Mouse (Mus musculus) heart, embryonic 14.5 days (tissue): ENCODE measurements at regions not wholly inside any gene's neighbourhood (a gene's known extent, or its start where the extent isn't known, plus 50 kb on each side); places are given as distances from the start of the nearest gene placed in this dataset.

Experiments
- ATAC-seq: fragments of 200-750 bp; cut with Nextera tagmentation; 2 replicates; pipeline ENCODE4 v1.8.0; 2017; ENCODE audit warnings: low read depth, moderate TSS enrichment; ENCODE audit not compliant: insufficient number of reproducible peaks, insufficient read depth, low FRiP score
- H3K27ac ChIP-seq, 2 experiments: fragments of 200-500 bp in 1 of 2; fragments of 300-500 bp in 1 of 2; sonication (generic) in 1 of 2; replicated peaks in 1 of 2; 2 replicates each; pipeline ENCODE4 v1.5.1; 2012 to 2014; ENCODE audit warnings: low read depth in 2 of 2, low read length in 2 of 2, control low read depth in 1 of 2, mild to moderate bottlenecking in 1 of 2, mixed read lengths in 1 of 2; ENCODE audit not compliant: control insufficient read depth in 1 of 2, insufficient read depth in 1 of 2
- H3K27me3 ChIP-seq: fragments of 300-500 bp; sonication (generic); 2 replicates; pipeline ENCODE4 v1.6.1; 2014; ENCODE audit warnings: mild to moderate bottlenecking, low read length, control low read depth; ENCODE audit not compliant: control insufficient read depth, insufficient read depth
- H3K36me3 ChIP-seq: fragments of 300-500 bp; sonication (generic); 2 replicates; pipeline ENCODE4 v1.6.1; 2014; ENCODE audit warnings: mild to moderate bottlenecking, control low read depth, low read length, mixed read lengths; ENCODE audit not compliant: control insufficient read depth, insufficient read depth
- H3K4me1 ChIP-seq, 2 experiments: fragments of 200-500 bp in 1 of 2; fragments of 300-500 bp in 1 of 2; sonication (generic) in 1 of 2; 2 replicates each; pipeline ENCODE4 v1.6.1; 2012 to 2014; ENCODE audit warnings: low read length in 2 of 2, control low read depth in 1 of 2, mixed read lengths in 1 of 2; ENCODE audit not compliant: control insufficient read depth in 2 of 2, insufficient read depth in 2 of 2
- H3K4me2 ChIP-seq: fragments of 300-500 bp; sonication (generic); 2 replicates; pipeline ENCODE4 v1.6.1; 2014; ENCODE audit warnings: mild to moderate bottlenecking, low read length
- H3K4me3 ChIP-seq, 2 experiments: fragments of 200-500 bp in 1 of 2; fragments of 300-500 bp in 1 of 2; sonication (generic) in 1 of 2; 2 replicates each; pipeline ENCODE4 v1.5.1; 2012 to 2014; ENCODE audit warnings: low read length in 2 of 2, mild to moderate bottlenecking in 2 of 2, control low read depth in 1 of 2, low read depth in 1 of 2, moderate library complexity in 1 of 2; ENCODE audit not compliant: control insufficient read depth in 1 of 2, insufficient read depth in 1 of 2
- H3K9ac ChIP-seq: fragments of 300-500 bp; sonication (generic); 2 replicates; pipeline ENCODE4 v1.6.1; 2014; ENCODE audit warnings: mild to moderate bottlenecking, low read length
- H3K9me3 ChIP-seq: fragments of 300-500 bp; sonication (generic); 2 replicates; pipeline ENCODE4 v1.6.1; 2016; ENCODE audit warnings: low read length, control low read depth; ENCODE audit not compliant: control insufficient read depth
- WGBS: fragments of 180-500 bp; shearing (Covaris S2); extraction: QIAGEN DNeasy Blood & Tissue Kit; methylation state at CpG from one replicate; pipeline ENCODE4 v1.1.7; 2014; 5-methylcytosine and 5-hydroxymethylcytosine counted together

- no peak for ATAC-seq
- 26% methylated on average over 3 of the region's 3 CpGs for WGBS
- Histone ChIP-seq H3K27me3 (no peaks in the 10 kb centered on the region), H3K36me3 (no peaks in the 10 kb centered on the region), H3K9ac (no peak overlapping the region), H3K4me3 (no peak overlapping the region), H3K4me1 (peaks cover 2 to 4% of the 10 kb centered on the region in 2 experiments; a peak in 1 of 4 replicates), H3K27ac (no peak overlapping the region), H3K4me2 (no peak overlapping the region), H3K9me3 (no peaks in the 10 kb centered on the region)
Observed at GRCm38 (mm10) chr10:92333042-92333774, 389.0 kb downstream of the Nedd1 start.

GRCm38 (mm10) chr10:92330150-92330549 is 392.1 kb downstream of the Nedd1 start:
- Histone ChIP-seq H3K27ac (no peak overlapping the region), H3K9ac (no peak overlapping the region), H3K4me1 (peaks cover 4% of the 10 kb centered on the region in 2 experiments; a peak in 1 of 4 replicates), H3K36me3 (no peaks in the 10 kb centered on the region), H3K27me3 (no peaks in the 10 kb centered on the region), H3K4me3 (no peak overlapping the region), H3K4me2 (no peak overlapping the region), H3K9me3 (no peaks in the 10 kb centered on the region)
- WGBS, result 86% methylated on average over 10 of the region's 10 CpGs
- ATAC-seq, result no peak

- Histone ChIP-seq H3K9ac (no peak overlapping the region), H3K4me3 (no peak overlapping the region), H3K27me3 (no peaks in the 10 kb centered on the region), H3K4me1 (peaks cover 4% of the 10 kb centered on the region in 2 experiments; a peak in 1 of 4 replicates), H3K27ac (no peak overlapping the region), H3K36me3 (no peaks in the 10 kb centered on the region), H3K4me2 (no peak overlapping the region), H3K9me3 (no peaks in the 10 kb centered on the region)
- no peak for ATAC-seq
- WGBS, result 63% methylated on average over 1 of the region's 1 CpGs
Observed at GRCm38 (mm10) chr10:92329661-92330060, 392.6 kb downstream of the Nedd1 start.

- Histone ChIP-seq H3K27me3 (no peaks in the 10 kb centered on the region), H3K9ac (no peak overlapping the region), H3K36me3 (no peaks in the 10 kb centered on the region), H3K27ac (no peak overlapping the region), H3K4me3 (no peak overlapping the region), H3K4me1 (peaks cover 0 to 2% of the 10 kb centered on the region in 2 experiments; a peak in 2 of 4 replicates), H3K4me2 (no peak overlapping the region), H3K9me3 (no peaks in the 10 kb centered on the region)
- ATAC-seq, result no peak
- WGBS, result 48% methylated on average over 4 of the region's 4 CpGs
Observed at GRCm38 (mm10) chr10:92325284-92325989, 396.8 kb downstream of the Nedd1 start.

- Histone ChIP-seq H3K36me3 (no peaks in the 10 kb centered on the region), H3K4me2 (no peak overlapping the region), H3K9me3 (no peaks in the 10 kb centered on the region), H3K9ac (no peak overlapping the region), H3K27me3 (no peaks in the 10 kb centered on the region), H3K4me1 (no peaks in the 10 kb centered on the region), H3K4me3 (no peak overlapping the region), H3K27ac (no peak overlapping the region)
- 49% methylated on average over 3 of the region's 3 CpGs for WGBS
- no peak for ATAC-seq
Observed at GRCm38 (mm10) chr10:92314606-92315005, 407.6 kb downstream of the Nedd1 start.

- Histone ChIP-seq H3K9ac (no peak overlapping the region), H3K27ac (no peak overlapping the region), H3K4me3 (no peak overlapping the region), H3K4me1 (no peaks in the 10 kb centered on the region), H3K9me3 (no peaks in the 10 kb centered on the region), H3K36me3 (no peaks in the 10 kb centered on the region), H3K27me3 (no peaks in the 10 kb centered on the region), H3K4me2 (no peak overlapping the region)
- ATAC-seq, result no peak
- 82% methylated on average over 6 of the region's 6 CpGs for WGBS
Observed at GRCm38 (mm10) chr10:92312278-92312677, 409.9 kb downstream of the Nedd1 start.

- WGBS, result 81% methylated on average over 3 of the region's 3 CpGs
- Histone ChIP-seq H3K4me3 (no peak overlapping the region), H3K9ac (no peak overlapping the region), H3K27ac (no peak overlapping the region), H3K36me3 (no peaks in the 10 kb centered on the region), H3K4me2 (no peak overlapping the region), H3K27me3 (no peaks in the 10 kb centered on the region), H3K4me1 (no peaks in the 10 kb centered on the region), H3K9me3 (no peaks in the 10 kb centered on the region)
- no peak for ATAC-seq
Observed at GRCm38 (mm10) chr10:92308643-92309042, 413.6 kb downstream of the Nedd1 start.
